Mouse (Mus musculus): ENCODE data around the gene Sco1. TPM values are rescaled to one million over a fixed set of nuclear protein-coding genes. Genes with fewer than 3 reads are reported as not detected.
"Not testable (repeated sequence)": the region's sequence is repeated elsewhere in the genome, so short reads cannot be mapped to it uniquely, and the experiment has no call there.

Gene Sco1
- total RNA-seq, 2 experiments from 2014 or later = 16.2 to 37.8 TPM

DNA sequence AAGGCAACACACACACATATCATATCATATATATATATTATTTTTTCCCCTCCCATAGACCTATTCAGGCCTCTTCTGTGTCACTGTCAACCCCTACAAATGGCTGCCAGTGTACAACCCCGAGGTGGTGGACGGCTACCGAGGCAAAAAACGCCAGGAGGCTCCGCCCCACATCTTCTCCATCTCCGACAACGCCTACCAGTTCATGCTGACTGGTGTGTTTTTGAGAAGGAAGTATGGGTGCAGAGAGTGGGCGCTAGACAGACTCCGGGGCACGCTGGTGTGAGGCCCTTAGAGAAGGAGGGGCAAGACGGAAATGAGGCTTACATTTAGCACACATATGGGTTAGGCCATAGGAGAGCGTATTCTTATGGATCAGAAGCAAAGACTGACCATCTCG lies 30.3 kb downstream of the Sco1 start:
- ATAC-seq (replicated peaks; ENCODE audit: poor library complexity, severe bottlenecking) = no peak

DNA sequence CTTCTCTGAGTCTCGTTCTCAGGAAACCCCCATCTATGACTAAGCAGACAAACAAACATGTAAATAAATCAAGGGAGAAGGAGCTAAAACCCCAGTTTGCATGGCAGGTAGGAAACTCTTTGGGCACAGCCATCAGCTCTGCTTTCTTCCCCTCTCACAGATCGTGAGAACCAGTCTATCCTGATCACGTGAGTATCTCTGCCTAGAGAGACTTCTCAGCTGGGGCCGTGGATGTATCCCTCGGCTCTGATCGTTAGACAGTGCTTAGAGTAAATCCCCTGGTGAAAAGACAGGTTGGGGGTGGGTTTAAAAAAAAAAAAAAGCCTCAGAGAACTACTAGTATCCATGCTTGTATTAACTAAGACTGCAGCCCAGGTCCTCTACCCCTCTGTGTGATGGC lies 30.8 kb downstream of the Sco1 start:
- ATAC-seq (replicated peaks; ENCODE audit: poor library complexity, severe bottlenecking) = no peak

DNA sequence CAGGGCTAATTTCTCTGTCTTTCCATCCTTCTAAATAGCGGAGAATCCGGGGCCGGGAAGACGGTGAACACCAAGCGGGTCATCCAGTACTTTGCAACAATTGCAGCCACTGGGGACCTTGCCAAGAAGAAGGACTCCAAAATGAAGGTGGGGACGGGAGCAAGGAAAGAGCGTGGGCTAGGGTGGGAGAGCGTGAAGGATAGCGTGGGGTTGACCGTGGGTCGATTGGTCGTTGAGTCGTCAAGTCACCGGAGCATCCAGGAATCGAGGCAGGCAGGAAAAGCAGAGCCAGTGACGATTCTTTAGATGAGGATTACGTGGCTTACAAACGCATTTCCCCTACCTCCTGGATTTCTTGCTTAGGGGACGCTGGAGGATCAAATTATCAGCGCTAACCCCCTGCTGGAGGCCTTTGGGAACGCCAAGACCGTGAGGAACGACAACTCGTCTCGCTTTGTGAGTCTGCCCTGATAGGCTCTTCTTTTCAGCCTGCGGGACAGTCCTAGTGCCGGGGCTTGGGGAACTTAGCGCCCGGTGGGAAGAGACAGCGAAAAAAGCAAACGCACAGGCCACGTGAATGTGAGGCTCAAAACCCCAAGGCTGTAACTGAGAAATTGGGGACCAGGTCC lies 31.4 kb downstream of the Sco1 start:
- ATAC-seq (replicated peaks; ENCODE audit: poor library complexity, severe bottlenecking) = no peak

GRCm38 (mm10) chr11:67085489-67085888 lies 33.0 kb downstream of the Sco1 start:
- ATAC-seq (replicated peaks; ENCODE audit: poor library complexity, severe bottlenecking) = peak; percentile 76

GRCm38 (mm10) chr11:67086467-67087164 lies 34.1 kb downstream of the Sco1 start:
- ATAC-seq (replicated peaks; ENCODE audit: poor library complexity, severe bottlenecking) = no peak

- no peak for ATAC-seq (replicated peaks; ENCODE audit: poor library complexity, severe bottlenecking)
Observed at GRCm38 (mm10) chr11:67087225-67087624, 34.8 kb downstream of the Sco1 start.

DNA sequence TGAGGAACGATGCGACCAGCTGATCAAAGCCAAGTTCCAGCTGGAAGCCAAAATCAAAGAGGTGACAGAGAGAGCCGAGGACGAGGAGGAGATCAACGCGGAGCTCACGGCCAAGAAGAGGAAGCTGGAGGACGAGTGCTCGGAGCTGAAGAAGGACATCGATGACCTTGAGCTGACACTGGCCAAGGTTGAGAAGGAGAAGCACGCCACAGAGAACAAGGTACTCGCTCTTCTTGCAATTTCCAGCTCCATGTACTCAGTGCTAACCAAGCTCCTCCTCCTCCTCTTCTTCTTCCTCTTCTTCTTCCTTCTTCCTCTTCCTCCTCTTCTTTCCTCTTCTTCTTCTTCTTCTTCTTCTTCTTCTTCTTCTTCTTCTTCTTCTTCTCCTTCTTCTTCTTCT lies 39.9 kb downstream of the Sco1 start:
- ATAC-seq (replicated peaks; ENCODE audit: poor library complexity, severe bottlenecking) = not testable (repeated sequence)

DNA sequence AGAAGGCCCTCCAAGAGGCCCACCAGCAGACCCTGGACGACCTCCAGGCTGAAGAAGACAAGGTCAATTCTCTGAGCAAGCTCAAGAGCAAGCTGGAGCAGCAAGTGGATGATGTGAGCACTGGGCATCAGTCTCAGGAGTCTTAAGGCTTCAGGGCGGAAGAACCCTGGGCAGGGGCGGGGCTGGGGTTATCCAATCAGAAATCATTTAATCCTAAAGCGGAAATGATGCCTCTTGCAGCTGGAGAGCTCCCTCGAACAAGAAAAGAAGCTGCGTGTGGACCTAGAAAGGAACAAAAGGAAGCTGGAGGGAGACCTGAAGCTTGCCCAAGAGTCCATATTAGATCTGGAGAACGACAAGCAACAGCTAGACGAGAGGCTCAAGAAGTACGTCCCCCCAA lies 40.7 kb downstream of the Sco1 start:
- no peak for ATAC-seq (replicated peaks; ENCODE audit: poor library complexity, severe bottlenecking)

- no peak for ATAC-seq (replicated peaks; ENCODE audit: poor library complexity, severe bottlenecking)
Observed at GRCm38 (mm10) chr11:67093652-67094051, 41.2 kb downstream of the Sco1 start.

DNA sequence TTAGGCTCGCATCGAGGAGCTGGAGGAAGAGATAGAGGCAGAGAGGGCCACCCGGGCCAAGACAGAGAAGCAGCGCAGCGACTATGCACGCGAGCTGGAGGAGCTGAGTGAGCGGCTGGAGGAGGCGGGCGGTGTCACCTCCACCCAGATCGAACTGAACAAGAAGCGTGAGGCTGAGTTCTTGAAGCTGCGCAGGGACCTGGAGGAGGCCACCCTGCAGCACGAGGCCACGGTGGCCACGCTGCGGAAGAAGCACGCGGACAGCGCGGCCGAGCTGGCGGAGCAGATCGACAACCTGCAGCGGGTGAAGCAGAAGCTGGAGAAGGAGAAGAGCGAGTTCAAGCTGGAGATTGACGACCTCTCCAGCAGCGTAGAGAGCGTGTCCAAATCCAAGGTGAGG lies 42.0 kb downstream of the Sco1 start:
- no peak for ATAC-seq (replicated peaks; ENCODE audit: poor library complexity, severe bottlenecking)

- ATAC-seq (replicated peaks; ENCODE audit: poor library complexity, severe bottlenecking) = no peak
Observed at GRCm38 (mm10) chr11:67097709-67098108, 45.2 kb downstream of the Sco1 start.

DNA sequence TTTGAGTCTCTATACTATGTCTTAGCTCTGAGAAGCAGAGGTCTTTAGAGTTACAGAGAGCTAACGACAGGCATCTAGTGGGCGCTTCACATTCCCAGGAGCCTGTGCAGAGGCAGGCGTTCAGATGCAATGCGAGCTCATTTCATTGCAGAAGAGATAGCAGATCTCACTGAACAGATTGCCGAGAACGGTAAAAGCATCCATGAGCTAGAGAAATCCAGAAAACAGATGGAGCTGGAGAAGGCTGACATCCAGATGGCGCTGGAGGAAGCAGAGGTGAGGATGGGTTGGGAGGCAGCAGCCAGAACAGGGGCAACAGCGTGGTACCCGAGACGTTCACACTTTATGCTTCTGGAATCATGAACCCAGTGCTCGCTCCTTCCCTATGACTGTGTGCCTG lies 46.0 kb downstream of the Sco1 start:
- ATAC-seq (replicated peaks; ENCODE audit: poor library complexity, severe bottlenecking) = no peak

GRCm38 (mm10) chr11:67099241-67099640 lies 46.8 kb downstream of the Sco1 start:
- ATAC-seq (replicated peaks; ENCODE audit: poor library complexity, severe bottlenecking) = no peak

DNA sequence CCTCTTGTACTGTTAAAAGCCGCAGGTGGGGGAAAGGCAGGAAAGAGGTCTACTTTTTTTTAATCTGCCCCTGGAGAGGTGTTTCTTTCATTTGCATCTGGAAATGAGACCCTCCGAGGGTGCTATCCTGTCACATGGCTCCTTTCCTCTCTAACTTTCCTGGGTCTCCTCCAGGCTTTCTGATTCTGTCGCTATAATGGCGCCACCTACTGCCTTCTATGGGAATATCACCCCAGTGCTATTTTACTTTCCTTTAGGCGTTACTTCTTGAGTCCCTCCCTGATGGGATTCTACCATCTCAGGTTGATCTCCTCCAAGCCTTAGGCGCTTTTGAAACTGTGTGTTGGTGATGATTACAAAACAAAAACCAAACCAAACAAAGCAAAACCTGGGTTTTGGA lies 47.7 kb downstream of the Sco1 start:
- ATAC-seq (replicated peaks; ENCODE audit: poor library complexity, severe bottlenecking) = peak; percentile 54

DNA sequence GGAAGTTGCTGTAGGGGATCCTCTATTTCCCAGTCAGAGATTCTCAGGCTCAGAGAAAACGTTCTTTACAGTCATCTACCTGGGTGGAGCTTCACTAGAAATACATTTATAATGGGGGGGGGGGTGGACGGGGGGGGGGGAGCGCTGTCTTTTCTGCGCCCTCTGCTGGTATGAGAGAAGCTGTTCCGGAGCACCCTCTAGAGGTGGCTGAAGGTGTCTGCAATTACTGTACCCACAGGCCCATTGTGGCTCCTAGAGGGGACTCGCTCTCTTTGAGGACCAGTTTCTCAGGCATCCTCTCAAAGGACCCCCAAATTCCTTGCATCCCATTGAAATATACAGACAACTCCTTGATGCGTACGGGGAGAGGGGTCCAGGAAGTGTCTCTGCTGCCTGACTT lies 49.2 kb downstream of the Sco1 start:
- ATAC-seq (replicated peaks; ENCODE audit: poor library complexity, severe bottlenecking) = peak; percentile 89

- no peak for ATAC-seq (replicated peaks; ENCODE audit: poor library complexity, severe bottlenecking)
Observed at GRCm38 (mm10) chr11:67103256-67103655, 50.8 kb downstream of the Sco1 start.

DNA sequence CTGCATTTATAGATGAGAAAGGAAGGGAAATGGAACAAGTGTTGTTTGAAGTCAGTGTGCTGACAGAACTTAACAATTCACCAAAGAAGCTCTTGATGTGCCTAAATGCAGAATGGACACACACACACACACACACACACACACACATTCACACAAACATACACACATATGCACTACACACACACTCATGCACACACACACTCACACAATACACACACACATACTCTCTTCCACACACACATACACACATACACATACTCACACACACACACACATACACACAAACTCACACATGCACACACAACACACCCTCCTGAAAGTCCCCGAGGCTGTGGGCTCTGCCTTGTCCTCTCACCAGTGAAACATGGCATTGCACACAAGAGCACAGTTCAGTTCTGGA lies 51.8 kb downstream of the Sco1 start:
- no peak for ATAC-seq (replicated peaks; ENCODE audit: poor library complexity, severe bottlenecking)

GRCm38 (mm10) chr11:67104714-67105113 lies 52.2 kb downstream of the Sco1 start:
- ATAC-seq (replicated peaks; ENCODE audit: poor library complexity, severe bottlenecking) = no peak

DNA sequence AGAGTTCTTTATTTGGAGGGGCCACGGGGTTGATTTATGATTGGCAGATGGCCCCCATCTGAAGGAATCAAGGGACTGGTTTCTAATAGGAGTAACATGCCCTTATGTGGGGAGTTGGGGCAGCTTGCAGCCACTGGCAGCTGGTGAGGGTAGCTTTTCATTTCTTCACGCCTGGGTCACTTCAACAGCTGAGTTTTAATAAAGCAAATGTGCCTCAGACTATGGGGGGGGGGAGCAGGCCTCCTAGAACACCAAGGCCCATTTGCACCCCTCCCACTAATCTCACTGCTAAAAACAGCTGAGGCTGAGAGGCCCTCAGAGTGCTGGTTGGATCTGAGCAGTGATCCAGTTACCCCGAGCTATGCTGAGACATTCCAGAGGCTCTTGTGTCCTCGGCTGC lies 53.2 kb downstream of the Sco1 start:
- no peak for ATAC-seq (replicated peaks; ENCODE audit: poor library complexity, severe bottlenecking)

DNA sequence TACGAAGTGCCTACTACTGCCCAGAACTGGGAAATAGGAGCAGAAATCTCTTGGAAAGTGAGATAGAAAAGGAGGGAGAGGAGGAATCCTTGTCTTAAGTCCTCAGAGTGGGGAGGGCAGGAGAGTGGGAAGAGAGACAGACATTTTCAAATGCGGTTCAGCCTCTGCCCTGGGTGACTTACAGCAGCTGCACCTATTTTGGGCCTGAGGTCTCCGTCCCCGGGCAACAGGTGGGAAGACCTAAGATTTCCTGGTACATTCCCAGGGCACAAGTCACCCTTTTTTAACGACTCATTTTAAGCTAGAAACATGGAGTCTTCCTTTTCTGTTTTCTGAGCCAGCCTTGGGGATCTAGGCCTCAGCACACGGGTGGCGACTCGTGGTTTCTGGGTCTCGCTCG lies 54.5 kb downstream of the Sco1 start:
- ATAC-seq (replicated peaks; ENCODE audit: poor library complexity, severe bottlenecking) = no peak

- ATAC-seq (replicated peaks; ENCODE audit: poor library complexity, severe bottlenecking) = peak; percentile 53; the same call in 1 of the 2 replicates
Observed at GRCm38 (mm10) chr11:67110168-67110948, 57.9 kb downstream of the Sco1 start.

Measured in granulocyte monocyte progenitor cell, adult 5-6 weeks (primary cell).